Mouse (Mus musculus): Measurements from ENCODE around the gene Ltb4r2.

Gene Ltb4r2

DNA sequence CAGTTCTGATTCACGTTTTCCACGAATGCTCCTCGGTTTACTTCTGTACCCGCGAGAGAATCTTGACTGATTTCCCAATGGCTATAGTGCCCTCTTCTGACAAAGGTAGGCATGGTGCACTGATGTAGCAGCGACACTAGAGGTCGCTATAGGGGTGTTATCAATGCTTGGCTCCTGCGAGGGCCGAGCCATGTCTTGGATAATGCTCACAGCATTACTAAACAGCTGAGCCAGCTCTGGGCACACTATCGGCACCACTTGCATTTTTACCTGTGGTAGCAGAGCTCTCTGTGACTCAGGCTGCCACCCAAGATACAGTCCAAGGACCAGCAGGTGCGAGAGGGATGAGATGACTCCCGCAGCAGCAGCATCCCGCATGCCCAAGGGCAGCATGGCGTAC, 20.1 kb downstream of the Ltb4r2 start:
- peak; percentile 16 to 60 for DNase-seq (ENCODE audit: low spot score in 2 of 2)

DNA sequence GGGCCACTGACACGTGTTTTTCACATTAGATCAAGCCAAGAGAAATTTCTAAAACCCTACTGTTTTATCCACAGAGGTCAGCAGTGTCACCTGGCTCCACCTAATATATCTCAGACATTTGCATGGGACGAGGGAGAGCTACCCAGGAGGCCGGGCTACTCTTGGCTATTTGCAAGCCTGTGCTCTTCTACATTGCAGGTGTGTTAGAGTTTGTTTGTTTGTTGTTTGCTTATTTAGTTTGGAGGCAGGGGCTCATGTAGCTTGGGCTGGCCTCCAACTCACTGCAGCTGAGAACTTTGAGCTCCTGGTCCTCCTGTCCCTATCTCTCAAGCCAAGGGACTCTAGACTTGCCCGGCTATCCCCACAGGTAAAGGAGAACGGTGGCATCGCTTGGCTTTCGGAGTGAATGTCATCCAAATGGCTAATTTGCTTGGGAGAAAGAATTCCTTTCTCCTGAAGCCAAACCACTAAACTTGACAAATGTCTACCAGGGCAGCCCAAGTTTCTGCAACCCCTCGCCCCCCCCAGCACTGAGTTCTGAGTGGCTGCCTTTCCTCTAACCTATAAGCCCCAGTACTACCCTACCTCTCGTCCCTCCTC, 21.2 kb downstream of the Ltb4r2 start:
- peak; percentile 1 to 9 for DNase-seq (ENCODE audit: low spot score in 2 of 2)

DNA sequence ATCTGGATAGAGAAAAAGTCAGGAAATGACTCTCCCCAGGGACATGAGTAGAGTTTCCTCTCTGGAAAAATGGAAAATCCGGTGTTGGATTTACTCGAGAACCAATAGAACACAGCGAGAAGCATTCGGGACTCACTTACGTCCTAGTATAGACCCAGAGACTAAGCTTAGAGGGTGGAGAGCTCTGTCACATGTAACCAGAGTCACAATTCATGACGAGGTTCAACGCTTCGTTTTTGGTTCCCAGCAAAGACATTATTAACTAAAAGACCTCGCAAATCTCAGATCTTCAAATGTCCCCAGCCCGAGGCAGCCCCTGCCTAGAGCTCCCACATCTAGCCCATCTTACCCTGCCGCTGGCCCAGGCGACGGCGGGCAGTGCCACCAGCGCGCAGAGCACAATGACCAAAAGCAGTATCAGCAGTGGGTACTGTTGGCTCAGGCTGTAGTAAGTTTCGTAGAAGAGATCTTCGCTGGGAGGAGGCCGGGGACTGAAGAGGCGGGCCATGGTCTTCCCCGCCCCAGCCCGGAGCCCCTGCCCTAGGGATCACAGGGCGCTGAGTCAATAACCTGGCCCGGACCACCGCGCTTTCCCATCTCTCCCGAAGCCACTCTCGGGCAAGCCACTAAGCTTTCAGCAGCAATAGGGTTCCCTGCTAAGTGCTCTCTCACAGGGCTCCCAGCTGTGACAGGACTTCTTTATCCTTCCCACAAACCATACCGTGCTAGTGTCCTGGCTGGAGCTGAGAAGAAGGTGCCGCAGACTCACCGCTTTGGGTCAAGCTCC, 22.1 kb downstream of the Ltb4r2 start:
- DNase-seq (ENCODE audit: low spot score in 2 of 2) = peak; percentile 2 to 14

GRCm38 (mm10) chr14:55783958-55784235, 22.7 kb downstream of the Ltb4r2 start, which contains the start of gene Adcy4:
Gene Adcy4 (minus strand): TSS chr14:55784095.
- peak in 1 of 2 experiments; percentile 2 for DNase-seq (ENCODE audit: low spot score in 2 of 2)

GRCm38 (mm10) chr14:55785195-55785594, 24.0 kb downstream of the Ltb4r2 start:
- peak; percentile 4 to 17 for DNase-seq (ENCODE audit: low spot score in 2 of 2)

DNA sequence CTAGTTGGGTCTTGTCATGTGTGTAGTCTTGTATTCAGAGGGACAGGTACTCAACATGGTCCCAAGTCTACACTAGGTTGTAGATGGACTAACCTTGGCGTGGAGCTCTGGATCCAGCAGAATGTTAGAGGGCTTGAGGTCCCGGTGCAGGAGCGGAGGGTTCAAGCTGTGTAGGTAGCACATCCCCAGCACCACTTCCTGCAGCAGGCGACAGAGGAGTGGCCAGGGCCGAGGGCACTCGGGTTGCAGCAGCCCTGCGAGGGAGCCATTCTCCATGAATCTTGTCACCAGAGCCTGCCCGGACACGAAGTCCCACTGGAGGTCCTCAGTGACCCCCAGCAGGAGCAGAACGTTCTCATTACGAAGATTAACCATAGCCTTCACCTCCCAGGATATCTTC, 26.5 kb downstream of the Ltb4r2 start:
- peak; percentile 10 to 13 for DNase-seq (ENCODE audit: low spot score in 2 of 2)

- peak in 1 of 2 experiments; percentile 63 for DNase-seq (ENCODE audit: low spot score in 2 of 2)
Observed at GRCm38 (mm10) chr14:55788256-55789050, 27.2 kb downstream of the Ltb4r2 start, which contains the start of gene Ripk3. Gene Ripk3 (minus strand): TSS chr14:55788865.

DNA sequence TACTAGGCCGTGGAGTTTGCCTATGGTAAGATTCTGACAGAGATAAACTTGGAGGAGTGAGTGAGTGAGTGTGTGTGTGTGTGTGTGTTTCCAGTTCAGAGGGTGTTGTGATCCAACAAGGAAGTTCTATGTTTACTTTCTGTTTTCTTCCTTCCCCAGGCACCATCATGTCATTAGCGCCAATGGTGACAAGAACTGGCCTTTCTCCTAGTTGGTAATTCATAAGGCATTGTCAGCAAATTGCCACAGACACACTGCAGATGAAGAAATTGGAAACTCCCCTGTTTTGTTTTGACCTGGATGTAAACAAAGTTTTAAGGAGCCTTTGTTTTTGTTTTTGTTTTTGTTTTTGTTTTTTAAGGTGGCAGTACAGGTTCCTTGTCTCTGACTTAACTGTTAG, 32.2 kb downstream of the Ltb4r2 start:
- no peak for DNase-seq (ENCODE audit: low spot score in 2 of 2)

DNA sequence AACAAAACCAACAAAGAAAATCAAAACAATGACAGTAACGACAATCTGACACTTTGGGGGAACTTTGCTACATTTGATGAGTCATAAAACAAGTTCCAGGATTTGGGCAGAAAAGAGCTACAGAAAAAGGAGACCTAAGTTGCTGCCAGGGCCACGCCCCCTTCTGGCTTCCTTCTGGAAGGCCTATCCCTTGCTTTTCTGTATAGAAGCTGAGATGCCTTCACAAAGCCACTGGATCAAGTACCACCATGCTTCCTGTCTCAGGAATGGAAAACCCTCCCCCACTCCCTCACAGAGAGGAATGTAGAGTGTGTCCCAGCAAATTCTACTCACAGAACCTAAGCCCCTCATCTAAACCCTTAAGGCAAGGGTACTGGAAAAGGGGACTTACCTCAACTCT, 32.7 kb downstream of the Ltb4r2 start:
- DNase-seq (ENCODE audit: low spot score in 2 of 2) = peak; percentile 1 to 14

GRCm38 (mm10) chr14:55795380-55796163, 34.3 kb downstream of the Ltb4r2 start:
- DNase-seq (ENCODE audit: low spot score in 2 of 2) = peak in 1 of 2 experiments; percentile 9

Measured in spleen, postnatal 10 days (tissue).